ENCODE assay signal across 8 mouse cellular contexts in genomic region chr1:186577302-186577701, GRCm38 (mm10).
"Had no signal": no experiment of that assay in that cellular context is flagged by ENCODE, and none has a peak within 500 bp of the region (broad histone marks: within the 10 kb centered on the region; RNA-seq: fewer than 3 reads in every experiment).

No protein-coding gene starts in this region.

- H3K27me3 ChIP-seq: limb, embryonic 13.5 days; midbrain, embryonic 12.5 days had no signal

- H3K4me2 ChIP-seq: limb, embryonic 13.5 days; midbrain, embryonic 12.5 days had no signal

- H3K9me3 ChIP-seq: limb, embryonic 13.5 days; midbrain, embryonic 12.5 days had no signal

- H3K4me1 ChIP-seq: midbrain, embryonic 12.5 days had no signal

- H3K36me3 ChIP-seq: limb, embryonic 13.5 days; midbrain, embryonic 12.5 days had no signal

- H3K9ac ChIP-seq: limb, embryonic 13.5 days; liver, embryonic 14.5 days; midbrain, embryonic 12.5 days had no signal

- DNase-seq: left cerebral cortex, postnatal 4 days; lung, adult 18-20 months; right cerebral cortex, postnatal 25 days; thymus, postnatal 4 days had no signal

- H3K27ac ChIP-seq: limb, embryonic 13.5 days; liver, embryonic 14.5 days; midbrain, embryonic 12.5 days; stomach, postnatal 0 days had no signal

- H3K4me3 ChIP-seq: limb, embryonic 13.5 days; midbrain, embryonic 12.5 days had no signal
